Mouse (Mus musculus) ES-CJ7 (cell line): ENCODE measurements around the gene Rftn1.

Experiments
- DNase-seq: peaks from one replicate; pipeline ENCODE4 v3.0.0; 2011; ENCODE audit warnings: low read depth, low spot score

Gene Rftn1

GRCm38 (mm10) chr17:49982611-49983390, 207.7 kb downstream of the Rftn1 start:
- DNase-seq = no peak

- DNase-seq = peak; percentile 20
Measured at GRCm38 (mm10) chr17:49981591-49981990, 208.9 kb downstream of the Rftn1 start.

- no peak for DNase-seq
Measured at GRCm38 (mm10) chr17:49979761-49980285, 210.7 kb downstream of the Rftn1 start.

- no peak for DNase-seq
Measured at GRCm38 (mm10) chr17:49977424-49977790, 213.1 kb downstream of the Rftn1 start.

- DNase-seq = peak; percentile 30
Measured at GRCm38 (mm10) chr17:49976678-49977423, 213.6 kb downstream of the Rftn1 start.

GRCm38 (mm10) chr17:49975481-49975880, 215.0 kb downstream of the Rftn1 start:
- no peak for DNase-seq

- DNase-seq = no peak
Measured at GRCm38 (mm10) chr17:49974996-49975395, 215.5 kb downstream of the Rftn1 start.

- peak; percentile 20 for DNase-seq
Measured at GRCm38 (mm10) chr17:49972164-49972563, 218.3 kb downstream of the Rftn1 start.

- DNase-seq = no peak
Measured at GRCm38 (mm10) chr17:49971057-49971456, 219.4 kb downstream of the Rftn1 start.

GRCm38 (mm10) chr17:49968467-49969207, 221.8 kb downstream of the Rftn1 start:
- DNase-seq = peak; percentile 33

GRCm38 (mm10) chr17:49965846-49966762, 224.4 kb downstream of the Rftn1 start:
- no peak for DNase-seq

GRCm38 (mm10) chr17:49965035-49965434, 225.4 kb downstream of the Rftn1 start:
- peak; percentile 35 for DNase-seq

- DNase-seq = no peak
Measured at GRCm38 (mm10) chr17:49964471-49964870, 226.0 kb downstream of the Rftn1 start.

GRCm38 (mm10) chr17:49959021-49959420, 231.5 kb downstream of the Rftn1 start:
- no peak for DNase-seq

GRCm38 (mm10) chr17:49951856-49952607, 238.4 kb downstream of the Rftn1 start:
- no peak for DNase-seq

- DNase-seq = peak; percentile 67
Measured at GRCm38 (mm10) chr17:49951491-49951855, 239.0 kb downstream of the Rftn1 start.

- DNase-seq = peak; percentile 52
Measured at GRCm38 (mm10) chr17:49942674-49943073, 247.8 kb downstream of the Rftn1 start.
